Mouse (Mus musculus) spleen, postnatal 14 days (tissue): ENCODE data around the gene Sdsl.

Experiments used
- DNase-seq, 2 experiments: peaks; one replicate each; pipeline ENCODE4 v3.0.0; 2021 to 2022; ENCODE audit warnings: low spot score in 2 of 2

Sdsl gene

DNA sequence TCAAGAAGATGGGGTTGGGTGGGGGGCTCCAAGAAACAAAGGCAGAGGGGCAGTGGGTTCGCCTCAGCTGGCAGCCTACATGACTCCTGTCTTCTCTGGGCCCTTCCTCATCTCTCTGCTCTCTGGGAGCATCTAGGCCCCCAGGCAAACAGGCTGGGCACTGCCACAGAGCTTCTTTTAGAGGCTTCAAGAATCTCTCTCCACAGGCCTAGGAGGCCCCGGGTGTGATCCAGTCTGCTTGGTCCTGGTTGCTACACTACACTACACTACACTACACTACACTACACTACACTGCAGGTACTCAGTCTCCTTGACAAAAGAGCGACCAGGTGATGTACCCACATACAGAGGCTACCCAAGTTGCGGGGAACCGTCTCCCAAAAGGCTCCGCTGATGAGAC is 42.9 kb downstream of the Sdsl start:
- no peak for DNase-seq

DNA sequence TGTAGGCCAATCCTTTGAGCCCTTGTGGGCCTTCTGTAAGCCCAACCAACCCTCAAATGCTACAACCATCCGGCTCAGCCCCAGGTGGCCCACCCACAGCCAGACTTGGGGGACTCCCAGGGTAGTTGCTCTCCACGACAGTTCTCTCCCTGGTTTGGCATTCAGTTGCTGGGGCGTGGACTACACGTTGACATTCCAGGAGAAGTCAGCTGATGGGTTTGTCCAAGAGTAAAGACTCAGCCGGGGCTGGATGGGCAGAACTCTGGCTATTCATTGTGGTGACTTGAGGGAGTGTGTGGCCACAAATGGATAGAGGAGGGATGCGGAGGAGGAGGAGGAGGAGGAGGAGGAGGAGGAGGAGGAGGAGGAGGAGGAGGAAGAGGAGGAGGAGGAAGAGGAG is 43.6 kb downstream of the Sdsl start:
- no peak for DNase-seq

DNA sequence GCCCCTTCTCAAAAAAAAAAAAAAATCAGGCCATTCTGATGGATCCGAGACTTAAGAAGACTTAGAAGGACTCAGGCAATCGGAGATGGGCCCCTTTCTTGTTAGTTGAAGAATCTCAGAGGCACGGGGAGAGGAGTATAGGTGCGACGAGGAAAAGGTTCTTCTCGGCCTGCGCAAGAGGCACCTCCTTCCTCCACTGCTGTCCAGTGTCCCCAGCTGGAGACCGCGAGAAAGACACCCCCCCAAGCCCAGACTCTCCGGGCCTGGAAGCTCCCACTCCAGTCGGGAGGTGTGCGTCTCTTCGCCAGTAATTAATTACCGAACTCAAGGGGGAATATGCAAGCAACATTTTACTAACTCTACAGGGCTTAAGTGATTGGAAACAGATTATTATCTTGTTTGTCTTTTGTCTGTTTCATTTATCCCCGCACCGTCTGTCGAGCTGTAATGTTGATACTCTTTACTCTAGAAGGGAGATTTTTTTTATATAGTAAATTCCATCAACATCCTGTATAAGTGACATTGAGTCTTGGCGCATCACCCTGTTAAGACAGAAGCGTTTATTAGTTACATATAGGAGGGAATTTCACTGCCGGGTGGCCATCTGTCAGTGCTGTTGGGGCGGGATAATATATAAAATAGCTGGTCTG is 44.3 kb downstream of the Sdsl start:
- no peak for DNase-seq

DNA sequence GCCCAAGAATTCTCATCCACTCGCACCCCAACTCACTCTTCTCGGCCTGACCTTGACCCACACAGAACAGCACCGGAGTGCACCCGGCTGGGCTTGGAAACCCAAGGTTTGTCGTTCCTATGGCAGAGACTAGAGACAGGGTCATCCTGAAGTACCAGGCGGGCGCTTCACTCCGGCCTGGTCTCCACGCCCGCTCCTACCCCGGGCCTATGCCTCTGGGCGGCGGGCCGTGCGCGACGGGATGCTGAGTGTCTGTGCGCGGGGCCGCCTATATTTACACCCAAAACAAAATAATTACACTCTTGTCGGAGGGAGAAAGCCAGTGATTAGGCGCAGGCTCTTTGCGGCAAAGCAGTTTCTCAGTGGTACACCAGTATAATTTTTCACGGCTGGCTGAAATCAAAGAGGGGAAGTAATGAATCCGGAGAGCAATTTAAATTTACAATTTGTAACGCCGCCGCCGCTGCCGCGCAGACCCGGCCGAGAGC is 45.1 kb downstream of the Sdsl start:
- DNase-seq, result no peak

DNA sequence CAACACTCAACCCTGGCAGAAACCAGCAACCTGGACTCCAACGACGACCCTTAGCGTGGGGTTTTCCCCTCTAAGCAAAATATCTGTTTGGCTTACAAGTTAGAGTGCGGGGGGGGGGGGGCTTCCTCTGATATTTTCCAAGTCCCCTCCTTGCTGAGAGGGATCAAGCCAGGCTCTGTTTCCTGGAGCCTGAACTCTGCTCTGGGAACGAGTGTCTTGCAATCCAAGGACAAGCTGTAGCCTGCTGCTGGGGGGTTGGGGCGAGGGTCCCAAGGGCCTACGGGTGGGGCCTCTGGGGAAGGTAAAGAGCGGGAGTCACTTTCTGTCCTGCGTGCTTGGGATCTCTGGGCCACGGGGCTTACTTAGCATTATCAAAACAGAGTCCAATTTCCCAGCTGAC is 46.0 kb downstream of the Sdsl start:
- DNase-seq, result no peak

DNA sequence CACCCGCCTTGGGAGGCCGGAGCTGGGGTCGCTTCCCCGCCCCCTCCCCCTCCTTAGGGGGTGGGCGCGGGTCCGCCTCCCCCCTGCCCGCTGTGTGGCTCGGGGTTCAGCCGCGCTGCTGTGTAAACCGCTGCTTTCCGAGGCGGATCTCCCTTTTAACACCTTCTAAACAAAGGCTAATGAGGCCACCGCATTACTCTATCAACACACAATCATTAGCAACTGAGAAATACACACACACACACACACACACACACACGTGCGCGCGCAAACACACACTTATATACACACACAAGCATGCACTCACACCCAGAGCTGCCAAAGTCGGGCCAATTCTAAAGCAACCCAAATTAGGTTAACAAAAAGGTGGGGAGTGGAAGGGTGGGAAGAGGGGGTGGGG is 46.9 kb downstream of the Sdsl start:
- no peak for DNase-seq

DNA sequence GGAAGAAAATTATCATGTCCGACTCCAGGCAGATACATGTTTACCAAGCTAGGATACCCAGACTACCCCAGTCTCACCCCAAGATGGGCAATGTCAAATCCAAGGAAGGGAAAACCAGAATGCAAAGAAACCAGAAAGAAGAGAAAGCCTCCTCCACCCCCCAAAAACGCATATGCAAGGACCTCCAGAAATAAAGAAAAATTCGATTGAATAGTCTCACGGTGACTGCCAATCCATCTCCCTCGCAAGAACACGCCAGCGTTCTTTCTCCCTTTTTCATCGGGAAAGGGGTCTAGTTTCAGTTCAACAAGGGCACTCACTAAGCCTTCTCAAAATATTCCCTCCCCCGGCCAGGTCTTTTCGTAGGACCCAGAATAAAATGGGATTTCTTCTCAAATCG is 48.0 kb downstream of the Sdsl start:
- no peak for DNase-seq

DNA sequence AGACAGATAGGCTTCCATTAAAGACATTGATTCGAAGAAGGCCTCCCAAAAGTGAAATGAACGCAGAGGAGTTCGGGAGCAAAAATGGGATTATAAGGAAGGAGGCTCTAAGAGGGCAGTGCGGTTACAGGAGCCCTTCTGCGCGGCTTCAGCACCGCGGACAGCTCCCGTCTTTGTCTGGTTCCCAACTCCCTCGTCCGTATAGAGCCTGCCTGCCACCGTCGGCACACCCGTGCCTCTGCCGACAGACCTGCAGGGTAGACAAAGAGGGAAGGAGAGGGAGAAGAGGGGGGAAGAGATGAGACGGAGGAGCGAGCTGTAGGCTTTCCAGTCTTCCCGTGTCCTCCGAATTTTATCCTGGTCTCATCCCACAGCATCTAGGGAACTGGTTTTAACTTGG is 48.6 kb downstream of the Sdsl start:
- peak in 1 of 2 experiments; percentile 21 for DNase-seq

DNA sequence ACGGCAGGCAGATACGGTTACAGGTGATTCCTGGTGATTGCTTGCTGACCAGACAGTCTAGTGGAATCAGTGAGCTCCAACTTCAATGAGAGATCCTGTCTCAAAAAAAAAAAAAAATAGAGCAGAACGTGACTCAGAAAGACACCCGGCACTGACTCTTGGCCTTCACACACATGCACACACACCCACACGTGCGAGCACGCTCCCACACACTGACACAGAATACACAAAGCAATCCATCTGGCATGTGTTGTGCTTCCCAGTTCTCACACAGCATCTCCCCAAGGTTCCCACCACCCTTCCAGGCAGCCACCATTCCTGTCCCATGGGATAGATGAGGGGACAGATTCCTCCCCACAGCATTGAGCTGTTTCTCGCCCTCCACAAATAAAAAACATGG is 52.5 kb downstream of the Sdsl start:
- DNase-seq, result no peak

DNA sequence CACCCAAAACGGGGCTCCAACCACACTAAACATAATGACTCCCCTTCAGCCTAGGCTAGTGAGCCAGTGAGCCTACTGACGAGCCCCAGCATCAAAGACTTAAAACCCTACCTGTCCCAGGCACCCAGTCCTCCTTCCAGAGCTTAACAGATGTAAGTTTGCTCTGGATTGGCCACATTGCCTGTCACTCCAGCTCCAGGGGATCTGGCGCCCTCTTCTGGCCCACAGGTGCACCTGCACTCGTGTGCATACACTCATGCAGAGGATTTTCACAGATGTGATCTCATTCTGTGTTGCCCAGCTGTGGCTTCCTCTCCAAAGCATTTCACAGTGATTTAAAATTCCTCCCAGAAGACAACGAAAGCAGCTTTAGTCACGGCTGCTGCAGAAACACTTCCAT is 59.2 kb downstream of the Sdsl start:
- no peak for DNase-seq

DNA sequence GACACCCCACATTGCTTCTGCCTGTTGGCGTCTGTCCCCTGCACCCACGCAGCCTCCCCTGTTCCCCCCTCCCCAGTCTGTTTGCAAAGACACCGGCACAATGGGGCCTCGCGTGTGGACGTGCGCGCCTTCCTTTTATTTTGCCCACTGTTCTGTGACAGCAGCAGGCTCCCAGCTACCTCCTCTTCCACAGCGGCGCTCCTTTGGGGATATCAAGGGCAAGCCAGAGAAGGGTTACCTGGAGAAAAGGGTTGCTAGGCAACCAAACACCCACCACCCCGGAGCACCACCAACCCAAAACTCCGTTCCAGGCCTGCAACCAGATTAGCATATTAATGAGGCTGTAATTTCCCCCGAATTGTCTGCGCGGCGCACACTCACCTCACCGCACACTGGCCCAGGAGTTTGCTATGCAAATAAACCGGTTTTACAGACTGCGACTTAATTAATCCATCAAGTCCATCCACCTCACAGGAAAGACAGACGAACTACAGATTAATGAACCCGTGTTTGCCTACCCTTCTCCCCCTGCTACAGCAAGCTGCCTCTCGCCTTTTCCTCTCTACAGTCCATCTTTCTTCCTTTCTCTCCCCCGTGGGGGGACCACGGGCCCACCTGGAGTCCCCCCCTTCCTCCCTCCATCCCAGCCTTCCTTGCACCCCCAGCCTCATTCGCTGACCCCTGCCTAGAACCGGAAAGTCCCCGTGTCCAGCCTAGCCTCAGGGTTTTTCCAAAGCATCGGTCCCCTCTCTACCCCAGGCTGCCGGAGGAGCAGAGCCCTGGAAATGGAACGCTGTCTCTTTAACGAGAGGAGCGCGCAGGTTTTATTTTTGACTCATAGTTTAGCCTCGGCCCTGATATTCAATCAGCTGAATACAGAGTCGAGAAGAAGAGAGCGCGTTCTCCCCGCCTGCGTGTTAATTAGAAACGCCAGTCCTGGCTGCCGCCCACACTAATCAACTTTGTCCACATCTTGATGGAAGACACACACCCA is 62.9 kb downstream of the Sdsl start:
- no peak for DNase-seq

DNA sequence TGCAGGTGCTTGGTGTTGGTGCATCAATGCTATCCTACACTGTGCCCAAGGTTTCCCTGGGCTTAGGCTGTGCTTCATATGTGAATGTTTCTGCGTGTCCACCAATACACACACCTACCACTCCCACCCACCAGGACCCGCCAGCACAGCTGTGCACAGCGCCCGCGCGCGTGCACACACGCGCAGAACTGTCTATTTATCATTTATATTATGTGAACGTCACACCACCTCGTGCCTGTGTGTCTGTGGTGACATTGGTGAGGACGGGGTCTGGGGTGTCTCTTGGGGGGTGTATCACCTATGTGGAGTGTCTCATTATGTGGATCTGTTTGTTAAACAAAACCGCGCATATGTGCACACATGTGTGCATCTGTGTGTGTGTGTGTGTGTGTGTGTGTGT is 63.7 kb downstream of the Sdsl start:
- DNase-seq, result no peak
